Mouse (Mus musculus): ENCODE measurements around the gene Fam162b. TPM values are rescaled to one million over a fixed set of nuclear protein-coding genes. Genes with fewer than 3 reads are reported as not detected.

The Fam162b gene
- 11.4 and 26.2 TPM in 2 replicates for polyA plus RNA-seq (2012; rRNA removed)

GRCm38 (mm10) chr10:51590139-51590574, at the start of gene Fam162b:
TSS of gene Fam162b (minus strand) at chr10:51590517.
- 7% methylated on average over 19 of the region's 19 CpGs for WGBS
- DNase-seq: no peak
- no peak for TF ChIP-seq CTCF (IDR thresholded peaks at IDR 0.05; ENCODE audit: insufficient read depth, low read length)
- TF ChIP-seq POLR2A (IDR thresholded peaks at IDR 0.05; ENCODE audit: borderline replicate concordance, extremely low read depth, low read depth, low read length): peak; percentile 51; the same call in 1 of the 2 replicates
- peak within 1 kb of the TSS; percentile 36 for H3K4me3 ChIP-seq (replicated peaks; ENCODE audit: extremely low read depth, low read depth, low read length)
- no peaks in the 10 kb centered on the region for H3K4me1 ChIP-seq (ENCODE audit: control insufficient read depth, insufficient read depth, low read length)

- Histone ChIP-seq H3K4me1 (ENCODE audit: control insufficient read depth, insufficient read depth, low read length) (no peaks in the 10 kb centered on the region), H3K4me3 (replicated peaks; ENCODE audit: extremely low read depth, low read depth, low read length) (no peak within 1 kb of the TSS)
- 22% methylated on average over 8 of the region's 8 CpGs for WGBS
- no peak for DNase-seq
- no peak for TF ChIP-seq CTCF (IDR thresholded peaks at IDR 0.05; ENCODE audit: insufficient read depth, low read length)
- TF ChIP-seq POLR2A (IDR thresholded peaks at IDR 0.05; ENCODE audit: borderline replicate concordance, extremely low read depth, low read depth, low read length): no peak
Measured at GRCm38 (mm10) chr10:51631411-51632136, 41.3 kb upstream of the Fam162b start, which contains the start of gene Gprc6a. TSS of gene Gprc6a (minus strand) at chr10:51631461.

DNA sequence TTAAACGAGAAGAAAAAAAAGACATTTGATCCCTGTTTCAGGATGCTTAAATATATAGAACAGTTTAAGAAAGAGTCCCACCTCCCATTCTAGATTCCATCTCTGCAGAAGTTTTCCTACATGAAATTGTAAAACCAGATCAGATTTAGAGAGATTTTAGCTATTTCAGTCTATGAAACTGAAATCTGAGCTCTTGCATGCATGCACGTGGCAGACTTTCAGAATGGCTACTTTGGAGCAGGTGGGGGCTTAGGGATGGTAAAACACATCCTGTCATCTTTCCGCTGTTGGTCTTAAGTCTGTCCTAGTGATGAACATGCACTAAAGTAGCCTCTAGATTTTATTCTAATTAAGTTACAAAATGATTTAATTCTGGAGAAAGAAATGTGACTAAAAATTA, 30.9 kb upstream of the Fam162b start:
- no peak overlapping the region for H3K4me3 ChIP-seq (replicated peaks; ENCODE audit: extremely low read depth, low read depth, low read length)

DNA sequence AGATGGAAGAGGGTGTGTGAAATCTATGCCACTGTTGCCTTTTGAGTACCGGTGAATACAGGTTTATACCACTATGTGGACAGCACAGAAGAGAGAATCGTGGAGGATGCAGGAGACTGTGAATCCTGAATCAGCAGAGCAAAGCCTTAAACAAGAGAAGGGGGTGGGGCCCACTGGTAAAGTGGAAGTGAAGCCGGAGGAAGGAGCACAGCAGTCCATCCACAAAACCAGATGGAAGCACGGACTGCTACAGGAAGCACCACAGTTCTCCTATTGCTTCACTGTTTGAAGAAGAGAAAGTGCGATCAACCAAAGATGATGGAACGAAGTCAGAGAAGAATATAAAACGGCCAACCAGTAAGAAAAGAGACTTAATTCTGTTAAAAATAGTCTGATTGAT, 29.8 kb upstream of the Fam162b start:
- no peak for TF ChIP-seq CTCF (IDR thresholded peaks at IDR 0.05; ENCODE audit: insufficient read depth, low read length)
- TF ChIP-seq POLR2A (IDR thresholded peaks at IDR 0.05; ENCODE audit: borderline replicate concordance, extremely low read depth, low read depth, low read length): no peak
- no peak for DNase-seq
- 54% methylated on average over 7 of the region's 7 CpGs for WGBS

More for the DNA sequence above, 30.9 kb upstream of the Fam162b start:
- 74% methylated on average over 3 of the region's 3 CpGs for WGBS
- no peaks in the 10 kb centered on the region for H3K4me1 ChIP-seq (ENCODE audit: control insufficient read depth, insufficient read depth, low read length)
- TF ChIP-seq POLR2A (IDR thresholded peaks at IDR 0.05; ENCODE audit: borderline replicate concordance, extremely low read depth, low read depth, low read length) (no peak), CTCF (IDR thresholded peaks at IDR 0.05; ENCODE audit: insufficient read depth, low read length) (no peak)
- DNase-seq: no peak

GRCm38 (mm10) chr10:51618538-51618937, 28.2 kb upstream of the Fam162b start:
- TF ChIP-seq POLR2A (IDR thresholded peaks at IDR 0.05; ENCODE audit: borderline replicate concordance, extremely low read depth, low read depth, low read length) (no peak), CTCF (IDR thresholded peaks at IDR 0.05; ENCODE audit: insufficient read depth, low read length) (no peak)
- WGBS: 69% methylated on average over 2 of the region's 2 CpGs
- DNase-seq: no peak
- no peak overlapping the region for H3K4me3 ChIP-seq (replicated peaks; ENCODE audit: extremely low read depth, low read depth, low read length)
- no peaks in the 10 kb centered on the region for H3K4me1 ChIP-seq (ENCODE audit: control insufficient read depth, insufficient read depth, low read length)

More for the DNA sequence above, 29.8 kb upstream of the Fam162b start:
- Histone ChIP-seq H3K4me1 (ENCODE audit: control insufficient read depth, insufficient read depth, low read length) (no peaks in the 10 kb centered on the region), H3K4me3 (replicated peaks; ENCODE audit: extremely low read depth, low read depth, low read length) (no peak overlapping the region)

GRCm38 (mm10) chr10:51614826-51615590, 24.7 kb upstream of the Fam162b start:
- no peak overlapping the region for H3K4me3 ChIP-seq (replicated peaks; ENCODE audit: extremely low read depth, low read depth, low read length)
- DNase-seq: no peak
- no peaks in the 10 kb centered on the region for H3K4me1 ChIP-seq (ENCODE audit: control insufficient read depth, insufficient read depth, low read length)
- TF ChIP-seq CTCF (IDR thresholded peaks at IDR 0.05; ENCODE audit: insufficient read depth, low read length) (no peak), POLR2A (IDR thresholded peaks at IDR 0.05; ENCODE audit: borderline replicate concordance, extremely low read depth, low read depth, low read length) (no peak)
- 70% methylated on average over 11 of the region's 11 CpGs for WGBS

DNA sequence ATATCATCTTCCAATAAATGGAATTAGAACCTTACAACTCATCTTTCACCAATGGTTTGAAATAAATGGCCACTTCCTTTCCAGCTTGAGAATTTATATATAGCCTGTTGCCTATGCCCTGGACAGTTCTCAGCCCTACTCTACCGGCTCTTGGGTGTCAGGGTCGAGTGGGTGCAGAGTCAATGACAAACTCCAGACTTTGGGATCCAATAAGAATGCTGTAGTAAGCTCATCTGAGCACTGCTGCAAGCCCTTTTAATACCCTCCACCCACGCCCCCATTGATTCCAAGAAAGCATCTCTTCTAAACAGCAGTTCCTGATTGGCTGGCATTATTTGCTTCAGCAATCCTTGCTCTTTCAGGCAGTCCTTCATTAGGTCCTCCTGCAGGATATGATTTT, 23.1 kb upstream of the Fam162b start:
- TF ChIP-seq CTCF (IDR thresholded peaks at IDR 0.05; ENCODE audit: insufficient read depth, low read length) (no peak), POLR2A (IDR thresholded peaks at IDR 0.05; ENCODE audit: borderline replicate concordance, extremely low read depth, low read depth, low read length) (no peak)
- DNase-seq: no peak
- Histone ChIP-seq H3K4me1 (ENCODE audit: control insufficient read depth, insufficient read depth, low read length) (no peaks in the 10 kb centered on the region), H3K4me3 (replicated peaks; ENCODE audit: extremely low read depth, low read depth, low read length) (no peak overlapping the region)
- 65% methylated on average over 3 of the region's 3 CpGs for WGBS

- 30% methylated on average over 9 of the region's 9 CpGs for WGBS
- DNase-seq: no peak
- Histone ChIP-seq H3K4me3 (replicated peaks; ENCODE audit: extremely low read depth, low read depth, low read length) (no peak overlapping the region), H3K4me1 (ENCODE audit: control insufficient read depth, insufficient read depth, low read length) (no peaks in the 10 kb centered on the region)
- no peak for TF ChIP-seq POLR2A (IDR thresholded peaks at IDR 0.05; ENCODE audit: borderline replicate concordance, extremely low read depth, low read depth, low read length)
- no peak for TF ChIP-seq CTCF (IDR thresholded peaks at IDR 0.05; ENCODE audit: insufficient read depth, low read length)
Measured at GRCm38 (mm10) chr10:51611969-51612682, 21.8 kb upstream of the Fam162b start.

GRCm38 (mm10) chr10:51609741-51610425, 19.6 kb upstream of the Fam162b start:
- H3K4me1 ChIP-seq (ENCODE audit: control insufficient read depth, insufficient read depth, low read length): no peaks in the 10 kb centered on the region
- TF ChIP-seq POLR2A (IDR thresholded peaks at IDR 0.05; ENCODE audit: borderline replicate concordance, extremely low read depth, low read depth, low read length) (no peak), CTCF (IDR thresholded peaks at IDR 0.05; ENCODE audit: insufficient read depth, low read length) (no peak)
- H3K4me3 ChIP-seq (replicated peaks; ENCODE audit: extremely low read depth, low read depth, low read length): no peak overlapping the region
- no peak for DNase-seq
- 47% methylated on average over 4 of the region's 4 CpGs for WGBS
